Mouse (Mus musculus) CH12.LX (cell line): ENCODE results near the gene Gm44579. TPM values are rescaled to one million over a fixed set of nuclear protein-coding genes. Genes with fewer than 3 reads are reported as not detected.

Source experiments
- DNase-seq: peaks from one replicate; pipeline ENCODE4 v3.0.0-alpha.2; 2013; ENCODE audit errors: extremely low read depth
- H3K27ac ChIP-seq: 2 replicates; pipeline ENCODE4 v1.5.1; 2012; ENCODE audit warnings: low read depth, mild to moderate bottlenecking, control low read depth, moderate library complexity; ENCODE audit not compliant: insufficient read depth
- H3K27me3 ChIP-seq: replicated peaks from 2 replicates; pipeline ENCODE3; 2012; ENCODE audit warnings: inconsistent platforms
- H3K36me3 ChIP-seq, 2 experiments: replicated peaks in 1 of 2; 2 replicates each; pipeline versions ENCODE3 to v1.6.1; 2012; ENCODE audit warnings: inconsistent platforms in 1 of 2, low read length in 1 of 2, mild to moderate bottlenecking in 1 of 2, mixed read lengths in 1 of 2, moderate library complexity in 1 of 2; ENCODE audit not compliant: control insufficient read depth in 1 of 2, insufficient read depth in 1 of 2
- H3K4me1 ChIP-seq, 2 experiments: 2 replicates each; pipeline ENCODE4 v1.6.1; 2012; ENCODE audit warnings: inconsistent platforms in 1 of 2, moderate library complexity in 1 of 2; ENCODE audit not compliant: insufficient read depth in 2 of 2, control insufficient read depth in 1 of 2
- H3K4me2 ChIP-seq: 2 replicates; pipeline ENCODE4 v1.6.1; 2012; ENCODE audit warnings: low read depth, mild to moderate bottlenecking, control low read depth; ENCODE audit not compliant: poor library complexity, insufficient read depth, severe bottlenecking
- H3K4me3 ChIP-seq, 3 experiments: fragments of 150-350 bp in 1 of 3; sonication (generic) in 1 of 3; replicated peaks in 1 of 3; 2 replicates each; pipeline versions ENCODE3 to v1.5.1; 2011 to 2012; ENCODE audit warnings: low read depth in 2 of 3, low read length in 2 of 3, mild to moderate bottlenecking in 2 of 3, moderate library complexity in 2 of 3, control low read depth in 1 of 3, improper control_type of control experiment in 1 of 3, inconsistent platforms in 1 of 3, mixed read lengths in 1 of 3; ENCODE audit not compliant: poor library complexity in 1 of 3
- H3K79me2 ChIP-seq: replicated peaks from 2 replicates; pipeline ENCODE4 v1.6.1; 2012; ENCODE audit warnings: mild to moderate bottlenecking, moderate library complexity; ENCODE audit not compliant: control insufficient read depth, poor library complexity, insufficient read depth, severe bottlenecking; ENCODE audit errors: extremely low read depth
- H3K9ac ChIP-seq: 2 replicates; pipeline ENCODE4 v1.6.1; 2012; ENCODE audit warnings: low read depth, mild to moderate bottlenecking, control low read depth, moderate library complexity; ENCODE audit not compliant: insufficient read depth
- H3K9me3 ChIP-seq: replicated peaks from 2 replicates; pipeline ENCODE3; 2012; ENCODE audit warnings: low read length, inconsistent platforms, mixed read lengths
- BHLHE40 ChIP-seq: IDR thresholded peaks from 2 replicates; pipeline ENCODE4 v1.6.1; 2011; ENCODE audit warnings: mild to moderate bottlenecking, low read depth, low read length, improper control_type of control experiment
- CTCF ChIP-seq, 2 experiments: IDR thresholded peaks in 1 of 2; conservative IDR thresholded peaks in 1 of 2; 2 replicates each; pipeline ENCODE4 v1.5.1; 2011 to 2012; ENCODE audit warnings: low read depth in 2 of 2, low read length in 2 of 2, improper control_type of control experiment in 1 of 2, inconsistent platforms in 1 of 2, mild to moderate bottlenecking in 1 of 2, moderate library complexity in 1 of 2
- E2F4 ChIP-seq: IDR thresholded peaks from 2 replicates; pipeline ENCODE4 v1.6.1; 2011; ENCODE audit warnings: low read depth, low read length, improper control_type of control experiment; ENCODE audit not compliant: insufficient replicate concordance
- ELF1 ChIP-seq: IDR thresholded peaks from 2 replicates; pipeline ENCODE4 v1.6.1; 2014; ENCODE audit warnings: low read depth, mild to moderate bottlenecking, inconsistent platforms, low read length, improper control_type of control experiment
- EP300 ChIP-seq: IDR thresholded peaks from 2 replicates; pipeline ENCODE4 v1.6.1; 2011; ENCODE audit warnings: low read length, improper control_type of control experiment
- HCFC1 ChIP-seq: IDR thresholded peaks from 2 replicates; pipeline ENCODE4 v1.6.1; 2012; ENCODE audit warnings: low read depth, mild to moderate bottlenecking, inconsistent platforms, low read length, improper control_type of control experiment
- JUN ChIP-seq: IDR thresholded peaks from 2 replicates; pipeline ENCODE4 v1.6.1; 2011; ENCODE audit warnings: low read depth, mild to moderate bottlenecking, low read length, improper control_type of control experiment, moderate library complexity; ENCODE audit not compliant: insufficient read depth
- MAFK ChIP-seq: IDR thresholded peaks from 2 replicates; pipeline ENCODE4 v1.6.1; 2011; ENCODE audit warnings: low read length, improper control_type of control experiment; ENCODE audit not compliant: insufficient replicate concordance
- MAX ChIP-seq: IDR thresholded peaks from 2 replicates; pipeline ENCODE4 v1.6.1; 2011; ENCODE audit warnings: low read length, improper control_type of control experiment
- MXI1 ChIP-seq: IDR thresholded peaks from 2 replicates; pipeline ENCODE4 v1.6.1; 2011; ENCODE audit warnings: mild to moderate bottlenecking, low read depth, low read length, improper control_type of control experiment
- MYC ChIP-seq: IDR thresholded peaks from 2 replicates; pipeline ENCODE4 v1.6.1; 2011; ENCODE audit warnings: low read depth, mild to moderate bottlenecking, improper control_type of control experiment, low read length
- NELFE ChIP-seq: IDR thresholded peaks from 2 replicates; pipeline ENCODE4 v1.6.1; 2011; ENCODE audit warnings: low read depth, low read length, improper control_type of control experiment
- PAX5 ChIP-seq: IDR thresholded peaks from 2 replicates; pipeline ENCODE4 v1.6.1; 2012; ENCODE audit warnings: low read length, inconsistent platforms, mixed read lengths
- POLR2A ChIP-seq: IDR thresholded peaks from 2 replicates; pipeline ENCODE4 v1.6.1; 2011; ENCODE audit warnings: low read depth, mild to moderate bottlenecking, improper control_type of control experiment, low read length
- RCOR1 ChIP-seq: conservative IDR thresholded peaks from 2 replicates; pipeline ENCODE4 v1.6.1; 2012; ENCODE audit warnings: low read depth, mild to moderate bottlenecking, inconsistent platforms, low read length, improper control_type of control experiment
- SIN3A ChIP-seq: IDR thresholded peaks from 2 replicates; pipeline ENCODE4 v1.6.1; 2012; ENCODE audit warnings: low read length, improper control_type of control experiment, inconsistent platforms
- SMC3 ChIP-seq: IDR thresholded peaks from 2 replicates; pipeline ENCODE4 v1.6.1; 2011; ENCODE audit warnings: low read depth, low read length, improper control_type of control experiment
- TBP ChIP-seq: conservative IDR thresholded peaks from 2 replicates; pipeline ENCODE4 v1.6.1; 2011; ENCODE audit warnings: low read depth, low read length, improper control_type of control experiment
- UBTF ChIP-seq: IDR thresholded peaks from 2 replicates; pipeline ENCODE4 v1.6.1; 2012; ENCODE audit warnings: low read depth, mild to moderate bottlenecking, inconsistent platforms, low read length, improper control_type of control experiment, moderate library complexity
- USF1 ChIP-seq: IDR thresholded peaks from 2 replicates; pipeline ENCODE4 v1.6.1; 2014; ENCODE audit warnings: low read depth, mild to moderate bottlenecking, inconsistent platforms, low read length, improper control_type of control experiment
- USF2 ChIP-seq: conservative IDR thresholded peaks from 2 replicates; pipeline ENCODE4 v1.6.1; 2011; ENCODE audit warnings: low read depth, low read length, improper control_type of control experiment
- ZKSCAN1 ChIP-seq: IDR thresholded peaks from 2 replicates; pipeline ENCODE4 v1.6.1; 2012; ENCODE audit warnings: low read depth, inconsistent platforms, low read length, improper control_type of control experiment, borderline replicate concordance
- ZNF384 ChIP-seq: IDR thresholded peaks from 2 replicates; pipeline ENCODE4 v1.6.1; 2012; ENCODE audit warnings: low read depth, low read length, improper control_type of control experiment, inconsistent platforms
- dilution Hi-C: fragments of 300-500 bp; cut with MboI; formaldehyde crosslinking; loops from 2 replicates; pipeline ENCODE4 v1.14.3; 2020; ENCODE audit warnings: low sequenced_read_pairs; ENCODE audit not compliant: extremely low pct_unique_long_range_greater_than_20kb, extremely low pct_ligation_motif_present
- in situ Hi-C: fragments of 300-500 bp; cut with MboI; formaldehyde crosslinking; loops from 3 replicates; pipeline ENCODE4 v1.14.3; 2019; ENCODE audit warnings: low sequenced_read_pairs, low pct_ligation_motif_present, low pct_unique_long_range_greater_than_20kb, mixed read lengths
- polyA plus RNA-seq: library from polyadenylated mRNA; unstranded; fragments of >175 nt; gene quantifications from 2 replicates; pipeline ENCODE4 v1.2.1, GENCODE M21; 2012; ENCODE audit warnings: low read depth; ENCODE audit not compliant: insufficient read length
- total RNA-seq, 2 experiments: library from RNA; depleted of rRNA; stranded (reverse); fragments of 300-350 nt in 1 of 2; fragments of >200 nt in 1 of 2; gene quantifications; 2 replicates each; pipeline ENCODE4 v1.2.3; 2012 to 2014

The Gm44579 gene
- total and polyA plus RNA-seq, 3 experiments = not detected

- in situ Hi-C loops = loop anchor here (25.0 kb wide), 1 partner anchor 300 kb away; no protein-coding TSS in a partner anchor
- H3K4me2 ChIP-seq = no peak overlapping the region
- H3K9ac ChIP-seq = no peak overlapping the region
Measured at GRCm38 (mm10) chr15:98162561-98162960, 58.2 kb downstream of the Gm44579 start.

GRCm38 (mm10) chr15:98161026-98161805 lies 59.6 kb downstream of the Gm44579 start:
- H3K27me3 ChIP-seq = peaks cover 43% of the 10 kb centered on the region
- H3K9me3 ChIP-seq = no peaks in the 10 kb centered on the region
- H3K36me3 ChIP-seq = no peaks in the 10 kb centered on the region
- H3K27ac ChIP-seq = no peak overlapping the region
- DNase-seq = no peak
- no peak for TF ChIP-seq JUN
- TF ChIP-seq NELFE = no peak
- TF ChIP-seq CTCF (conservative IDR thresholded peaks at IDR 0.05 in 1 of 2, IDR thresholded peaks at IDR 0.05 in 1 of 2; ENCODE audit: low read depth in 2 of 2, low read length in 2 of 2) = no peak
- TF ChIP-seq, all 38 proteins: peak for 0
- Histone ChIP-seq H3K79me2 (no peaks in the 10 kb centered on the region), H3K9ac (no peak overlapping the region), H3K4me2 (no peak overlapping the region), H3K4me3 (no peak overlapping the region), H3K4me1 (peaks cover 5 to 11% of the 10 kb centered on the region in 2 experiments; a peak in 3 of 4 replicates)
- dilution Hi-C loops = no loop called here
- in situ Hi-C loops = loop anchor here (25.0 kb wide), 1 partner anchor 299 kb away; no protein-coding TSS in a partner anchor

More at GRCm38 (mm10) chr15:98162561-98162960, 58.2 kb downstream of the Gm44579 start:
- H3K9me3 ChIP-seq = no peaks in the 10 kb centered on the region
- TF ChIP-seq MXI1 = no peak
- TF ChIP-seq SIN3A = no peak
- no peak for TF ChIP-seq USF2
- TF ChIP-seq UBTF = no peak
- TF ChIP-seq ELF1 = no peak
- no peak for TF ChIP-seq SMC3
- TF ChIP-seq RCOR1 = no peak
- TF ChIP-seq MAFK = no peak
- dilution Hi-C loops = no loop called here
- no peak overlapping the region for H3K27ac ChIP-seq
- H3K4me1 ChIP-seq = peaks cover 0 to 11% of the 10 kb centered on the region in 2 experiments; a peak in 2 of 4 replicates
- no peak for DNase-seq
- H3K4me3 ChIP-seq = no peak overlapping the region
- peaks cover 56% of the 10 kb centered on the region for H3K27me3 ChIP-seq
- no peaks in the 10 kb centered on the region for H3K79me2 ChIP-seq
- no peaks in the 10 kb centered on the region for H3K36me3 ChIP-seq

GRCm38 (mm10) chr15:98157253-98157652 lies 63.5 kb downstream of the Gm44579 start:
- TF ChIP-seq ZKSCAN1 (no peak), HCFC1 (no peak), USF2 (no peak), EP300 (no peak), USF1 (no peak), ZNF384 (no peak), PAX5 (no peak), POLR2A (no peak), E2F4 (no peak), MAX (no peak), TBP (no peak), ELF1 (no peak), MYC (no peak), BHLHE40 (no peak), MAFK (no peak)
- Histone ChIP-seq H3K36me3 (no peaks in the 10 kb centered on the region), H3K27me3 (peaks cover 14% of the 10 kb centered on the region), H3K4me1 (peaks cover 8 to 33% of the 10 kb centered on the region in 2 experiments; a peak in 3 of 4 replicates), H3K9me3 (no peaks in the 10 kb centered on the region), H3K27ac (no peak overlapping the region), H3K79me2 (no peaks in the 10 kb centered on the region), H3K4me2 (no peak overlapping the region), H3K9ac (no peak overlapping the region), H3K4me3 (no peak overlapping the region)
- in situ Hi-C loops = loop anchor here (10.0 to 25.0 kb wide), 2 partner anchors 192 to 295 kb away; partner anchors contain the start of gene Tmem106c
- dilution Hi-C loops = no loop called here
- no peak for DNase-seq
